Mouse (Mus musculus) stomach, postnatal 0 days (tissue): ENCODE results near the gene Celsr2. TPM values are rescaled to one million over a fixed set of nuclear protein-coding genes. Genes with fewer than 3 reads are reported as not detected.

Experiments
- ATAC-seq: fragments of 200-750 bp; cut with Nextera tagmentation; 2 replicates; pipeline ENCODE4 v1.8.0; 2017; ENCODE audit not compliant: low FRiP score, low TSS enrichment
- DNase-seq: peaks from one replicate; pipeline ENCODE4 v3.0.0-alpha.2; 2016; ENCODE audit warnings: low spot score
- H3K27ac ChIP-seq: fragments of 300-500 bp; sonication (generic); replicated peaks from 2 replicates; pipeline ENCODE4 v1.5.1; 2014; ENCODE audit warnings: mild to moderate bottlenecking, control low read depth
- H3K27me3 ChIP-seq: fragments of 300-500 bp; sonication (generic); 2 replicates; pipeline ENCODE4 v1.6.1; 2014; ENCODE audit warnings: low read length; ENCODE audit not compliant: control insufficient read depth, insufficient read depth
- H3K36me3 ChIP-seq: fragments of 300-500 bp; sonication (generic); 2 replicates; pipeline ENCODE4 v1.6.1; 2014; ENCODE audit warnings: low read length, mixed read lengths; ENCODE audit not compliant: control insufficient read depth, insufficient read depth
- H3K4me1 ChIP-seq: fragments of 300-500 bp; sonication (generic); replicated peaks from 2 replicates; pipeline ENCODE4 v1.6.1; 2014; ENCODE audit warnings: antibody characterized with exemption; ENCODE audit not compliant: control insufficient read depth, insufficient read depth
- H3K4me2 ChIP-seq: fragments of 300-500 bp; sonication (generic); replicated peaks from 2 replicates; pipeline ENCODE4 v1.6.1; 2014; ENCODE audit warnings: low read depth, mild to moderate bottlenecking, control low read depth, moderate library complexity
- H3K4me3 ChIP-seq: fragments of 300-500 bp; sonication (generic); 2 replicates; pipeline ENCODE4 v1.5.1; 2014; ENCODE audit warnings: low read depth, low read length, control low read depth
- H3K9ac ChIP-seq: fragments of 300-500 bp; sonication (generic); 2 replicates; pipeline ENCODE4 v1.6.1; 2014; ENCODE audit warnings: mild to moderate bottlenecking, low read length, control low read depth, mixed read lengths
- H3K9me3 ChIP-seq: fragments of 300-500 bp; sonication (generic); 2 replicates; pipeline ENCODE4 v1.6.1; 2016; ENCODE audit warnings: low read length; ENCODE audit not compliant: control insufficient read depth
- CTCF ChIP-seq: IDR thresholded peaks from 2 replicates; pipeline ENCODE4 v1.5.1; 2016; ENCODE audit warnings: antibody characterized with exemption, low read depth, mild to moderate bottlenecking, moderate library complexity
- EP300 ChIP-seq: optimal IDR thresholded peaks from 2 replicates; pipeline ENCODE3; 2016; ENCODE audit warnings: antibody characterized with exemption
- WGBS: fragments of 180-500 bp; shearing (Covaris S2); extraction: QIAGEN DNeasy Blood & Tissue Kit; methylation state at CpG from one replicate; pipeline ENCODE4 v1.1.7; 2014; 5-methylcytosine and 5-hydroxymethylcytosine counted together
- polyA plus RNA-seq: library from polyadenylated mRNA; unstranded; fragments of >200 nt; fragmentation: Nextera tagmentation; extraction: Ambion mirVana; gene quantifications from 2 replicates; pipeline ENCODE4 v1.2.1, GENCODE M21; 2015

The Celsr2 gene
- polyA plus RNA-seq, 1 experiment from 2014 or later: 7.5 TPM

GRCm38 (mm10) chr3:108389111-108389545 is 26.2 kb downstream of the Celsr2 start:
- Histone ChIP-seq H3K36me3 (peaks cover 2% of the 10 kb centered on the region; the same call in 1 of the 2 replicates), H3K9ac (no peak overlapping the region), H3K4me2 (0 out of 2 replicates have a peak overlapping the region, but pooled peaks have one; percentile 14), H3K9me3 (no peaks in the 10 kb centered on the region), H3K4me3 (no peak overlapping the region), H3K27me3 (no peaks in the 10 kb centered on the region), H3K27ac (no peak overlapping the region), H3K4me1 (peaks cover 4% of the 10 kb centered on the region; the same call in 1 of the 2 replicates)
- peak; percentile 89 for ATAC-seq
- 2% methylated on average over 5 of the region's 5 CpGs for WGBS
- TF ChIP-seq CTCF (peak; percentile 99), EP300 (peak; percentile 20)
- peak; percentile 98 for DNase-seq

GRCm38 (mm10) chr3:108386186-108386585 is 29.2 kb downstream of the Celsr2 start:
- peak overlapping the region; percentile 53; the same call in 1 of the 2 replicates for H3K27ac ChIP-seq
- H3K36me3 ChIP-seq: 0 out of 2 replicates have a peak, but pooled peaks cover 2% of the 10 kb centered on the region
- no peaks in the 10 kb centered on the region for H3K9me3 ChIP-seq
- ATAC-seq (no peak), DNase-seq (no peak)
- 57% methylated on average over 10 of the region's 10 CpGs for WGBS
- no peaks in the 10 kb centered on the region for H3K27me3 ChIP-seq
- H3K9ac ChIP-seq: no peak overlapping the region
- no peak overlapping the region for H3K4me2 ChIP-seq
- peaks cover 6% of the 10 kb centered on the region; the same call in 1 of the 2 replicates for H3K4me1 ChIP-seq
- no peak overlapping the region for H3K4me3 ChIP-seq
- no peak for TF ChIP-seq CTCF
- TF ChIP-seq EP300: no peak

GRCm38 (mm10) chr3:108384425-108384824 is 30.9 kb downstream of the Celsr2 start:
- 0 out of 2 replicates have a peak, but pooled peaks cover 2% of the 10 kb centered on the region for H3K36me3 ChIP-seq
- TF ChIP-seq EP300: no peak
- no peak for TF ChIP-seq CTCF
- H3K27me3 ChIP-seq: no peaks in the 10 kb centered on the region
- H3K9ac ChIP-seq: 0 out of 2 replicates have a peak overlapping the region, but pooled peaks have one; percentile 53
- H3K4me3 ChIP-seq: peak overlapping the region; percentile 70; the same call in 1 of the 2 replicates
- peaks cover 6% of the 10 kb centered on the region; the same call in 1 of the 2 replicates for H3K4me1 ChIP-seq
- H3K9me3 ChIP-seq: no peaks in the 10 kb centered on the region
- peak overlapping the region; percentile 61 for H3K4me2 ChIP-seq
- DNase-seq (no peak), ATAC-seq (no peak)
- 20% methylated on average over 2 of the region's 2 CpGs for WGBS
- H3K27ac ChIP-seq: no peak overlapping the region

- TF ChIP-seq EP300 (no peak), CTCF (peak; percentile 11; the same call in 1 of the 2 replicates)
- H3K27ac ChIP-seq: 0 out of 2 replicates have a peak within 1 kb of the TSS, but pooled peaks have one; percentile 40
- peak within 1 kb of the TSS; percentile 61 for H3K4me2 ChIP-seq
- H3K36me3 ChIP-seq: 0 out of 2 replicates have a peak, but pooled peaks cover 2% of the 10 kb centered on the region
- H3K4me1 ChIP-seq: peaks cover 6% of the 10 kb centered on the region; the same call in 1 of the 2 replicates
- 2% methylated on average over 44 of the region's 44 CpGs for WGBS
- no peaks in the 10 kb centered on the region for H3K27me3 ChIP-seq
- peak; percentile 90 for ATAC-seq
- DNase-seq: peak; percentile 92
- H3K4me3 ChIP-seq: peak within 1 kb of the TSS; percentile 70
- H3K9me3 ChIP-seq: no peaks in the 10 kb centered on the region
- peak within 1 kb of the TSS; percentile 53 for H3K9ac ChIP-seq
Measured at GRCm38 (mm10) chr3:108383485-108384354, 31.6 kb downstream of the Celsr2 start, which contains the start of gene Psrc1. Gene Psrc1 (plus strand): TSS chr3:108383839.

GRCm38 (mm10) chr3:108381945-108382875 is 33.1 kb downstream of the Celsr2 start:
- no peak for DNase-seq
- no peak for ATAC-seq
- peak overlapping the region; percentile 27; the same call in 1 of the 2 replicates for H3K9ac ChIP-seq

More at GRCm38 (mm10) chr3:108381945-108382875, 33.1 kb downstream of the Celsr2 start:
- TF ChIP-seq EP300 (no peak), CTCF (no peak)
- WGBS: 62% methylated on average over 13 of the region's 14 CpGs
- H3K4me1 ChIP-seq: peaks cover 6% of the 10 kb centered on the region; the same call in 1 of the 2 replicates
- H3K27me3 ChIP-seq: no peaks in the 10 kb centered on the region
- H3K36me3 ChIP-seq: 0 out of 2 replicates have a peak, but pooled peaks cover 2% of the 10 kb centered on the region
- H3K9me3 ChIP-seq: no peaks in the 10 kb centered on the region
- H3K4me3 ChIP-seq: peak overlapping the region; percentile 26
- 0 out of 2 replicates have a peak overlapping the region, but pooled peaks have one; percentile 13 for H3K27ac ChIP-seq
- H3K4me2 ChIP-seq: peak overlapping the region; percentile 61
